Mouse (Mus musculus) retina, postnatal 1 day (tissue): ENCODE data around the gene S100a14.
A peak's percentile ranks its signal among the peaks of the same experiment; 100 is the strongest.

Experiments
- DNase-seq: peaks from one replicate; pipeline ENCODE4 v3.0.0-alpha.2; 2012

The S100a14 gene

DNA sequence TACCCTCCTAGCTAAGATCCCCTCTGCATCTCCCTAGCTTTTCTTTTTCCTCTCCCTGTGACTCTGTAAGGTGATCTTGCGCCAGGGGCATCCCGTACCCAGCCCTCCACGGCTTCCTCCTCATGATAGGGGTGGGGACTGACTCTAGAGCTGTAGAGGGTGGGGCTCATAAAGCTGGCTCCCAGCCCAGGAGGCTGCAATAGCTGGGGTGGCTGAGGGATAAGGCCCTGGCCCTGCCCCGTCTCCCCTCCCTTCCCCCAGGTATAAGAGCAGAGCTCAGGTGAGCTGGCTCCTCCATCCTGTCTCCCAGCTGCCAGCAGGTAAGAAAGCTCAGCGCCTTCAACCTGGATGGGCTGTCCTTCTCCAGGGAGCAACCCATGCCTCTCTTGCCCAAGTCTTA, at the start of gene S100a14:
Gene S100a14 (plus strand): TSS at position 277 of the 400 bp plus-strand sequence.
- DNase-seq = no peak

DNA sequence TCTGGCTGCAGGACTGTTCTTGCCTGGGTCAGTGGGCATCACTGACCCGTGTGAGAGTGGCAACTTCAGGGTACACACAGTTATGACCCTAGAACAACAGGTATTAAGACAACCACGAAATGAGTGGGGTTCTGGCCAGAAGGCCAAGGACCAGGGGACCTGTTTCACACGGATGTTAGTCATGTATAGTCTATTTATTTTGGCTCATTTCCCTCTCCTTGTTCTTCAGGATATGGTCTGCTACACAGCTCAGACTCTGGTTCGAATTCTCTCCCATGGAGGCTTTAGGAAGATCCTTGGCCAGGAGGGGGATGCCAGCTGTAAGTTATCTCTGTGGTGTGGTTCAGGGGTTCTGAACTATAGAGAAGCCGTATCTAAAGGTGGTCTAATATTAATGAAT, 39.7 kb upstream of the S100a14 start:
- DNase-seq = no peak

DNA sequence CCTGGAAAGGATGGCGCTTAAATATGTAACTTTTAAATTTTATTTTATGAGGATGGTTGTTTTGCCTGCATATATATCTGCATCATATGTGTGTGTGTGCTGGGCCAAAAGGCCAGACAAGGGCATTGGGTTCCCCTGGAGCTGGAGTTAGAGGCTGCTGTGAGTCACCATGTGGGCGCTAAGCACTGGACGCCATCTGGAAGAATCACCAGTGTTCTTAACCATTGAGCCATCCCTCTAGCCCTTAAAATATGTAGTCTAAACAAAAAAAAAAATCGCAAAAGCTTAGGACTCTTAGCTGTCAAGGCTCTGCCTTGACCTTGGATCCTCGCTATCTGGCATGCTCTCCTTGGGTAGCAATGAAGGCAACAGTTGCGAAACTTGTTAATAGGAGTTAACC, 38.1 kb upstream of the S100a14 start:
- no peak for DNase-seq

DNA sequence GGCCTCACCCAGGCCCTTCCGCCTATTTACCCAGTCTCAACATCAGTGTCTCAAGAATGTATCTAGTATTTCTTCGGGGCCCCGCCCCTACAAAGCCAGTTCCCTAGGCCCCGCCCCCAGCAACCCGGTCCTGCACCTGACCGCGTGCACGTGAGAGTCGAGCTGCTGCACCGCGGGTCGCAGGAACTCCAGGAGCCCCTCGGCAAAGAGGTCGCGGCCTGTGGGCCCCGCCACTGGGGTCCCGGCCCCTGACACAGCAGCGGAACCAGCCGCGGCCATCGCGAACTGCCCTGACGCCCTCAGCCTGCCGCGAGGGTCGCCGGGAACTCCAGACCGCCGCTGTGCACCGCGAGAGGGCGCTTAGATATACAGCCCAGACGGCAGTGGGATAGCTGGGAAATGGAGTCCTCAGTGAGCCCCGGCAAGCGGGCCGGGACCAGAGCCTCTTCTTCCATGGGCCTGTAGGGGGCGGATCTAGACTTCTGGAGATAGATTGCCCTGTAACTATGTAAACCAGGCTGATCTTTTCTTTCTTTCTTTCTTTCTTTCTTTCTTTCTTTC, 35.9 kb upstream of the S100a14 start, which contains the start of gene Snapin:
Gene Snapin (minus strand): TSS at position 338 of the 561 bp plus-strand sequence.
- peak; percentile 97 for DNase-seq

DNA sequence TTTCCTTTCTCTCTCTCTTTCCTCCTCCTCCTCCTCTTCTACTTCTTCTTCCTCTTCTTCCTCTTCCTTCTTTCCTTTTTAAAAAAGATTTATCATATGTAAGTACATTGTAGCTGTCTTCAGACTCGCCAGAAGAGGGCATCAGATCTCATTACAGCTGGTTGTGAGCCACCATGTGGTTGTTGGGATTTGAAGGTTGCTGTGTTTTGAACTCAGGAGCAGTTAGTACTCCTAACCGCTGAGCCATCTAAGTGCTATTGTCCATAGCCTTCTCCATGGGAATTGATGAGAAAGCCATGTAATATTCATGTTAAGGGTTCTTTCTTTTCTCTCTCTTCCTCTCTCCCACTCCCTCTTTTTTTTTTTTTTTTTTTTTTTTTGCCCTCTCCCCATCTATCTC, 35.3 kb upstream of the S100a14 start:
- peak; percentile 53 for DNase-seq

DNA sequence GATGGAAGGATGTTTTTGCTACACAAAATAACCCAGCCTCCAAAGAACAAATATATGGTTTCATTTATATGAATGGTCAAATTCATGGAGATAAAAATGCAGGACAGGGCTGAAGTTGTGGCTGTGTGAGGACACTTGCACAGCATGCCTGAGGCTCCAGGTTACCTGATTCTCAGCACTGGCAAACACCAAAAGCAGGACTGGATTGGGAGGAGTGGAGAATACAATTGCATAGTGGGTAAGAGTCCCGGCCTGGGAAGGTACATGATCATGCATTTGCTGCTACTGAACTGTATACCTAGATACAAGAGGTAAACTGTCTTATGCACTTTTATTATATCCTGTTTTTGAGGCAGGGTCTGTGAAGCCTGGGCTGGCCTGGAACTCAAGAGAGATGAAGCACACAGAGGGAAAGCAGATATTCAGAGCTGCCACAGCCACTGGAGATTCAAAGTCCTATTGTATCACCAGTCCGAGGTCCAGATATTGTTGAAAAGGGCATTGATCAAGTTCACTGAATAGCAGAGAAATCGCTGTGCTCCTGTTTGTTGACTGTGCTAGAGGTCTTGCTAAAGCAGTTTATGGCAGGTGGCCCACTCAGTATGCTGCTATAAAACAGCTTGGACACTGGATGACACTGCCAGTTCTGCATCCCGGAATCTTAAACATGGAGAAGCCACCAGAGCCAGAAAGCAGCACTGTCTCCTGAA, 32.7 kb upstream of the S100a14 start:
- peak; percentile 48 for DNase-seq

DNA sequence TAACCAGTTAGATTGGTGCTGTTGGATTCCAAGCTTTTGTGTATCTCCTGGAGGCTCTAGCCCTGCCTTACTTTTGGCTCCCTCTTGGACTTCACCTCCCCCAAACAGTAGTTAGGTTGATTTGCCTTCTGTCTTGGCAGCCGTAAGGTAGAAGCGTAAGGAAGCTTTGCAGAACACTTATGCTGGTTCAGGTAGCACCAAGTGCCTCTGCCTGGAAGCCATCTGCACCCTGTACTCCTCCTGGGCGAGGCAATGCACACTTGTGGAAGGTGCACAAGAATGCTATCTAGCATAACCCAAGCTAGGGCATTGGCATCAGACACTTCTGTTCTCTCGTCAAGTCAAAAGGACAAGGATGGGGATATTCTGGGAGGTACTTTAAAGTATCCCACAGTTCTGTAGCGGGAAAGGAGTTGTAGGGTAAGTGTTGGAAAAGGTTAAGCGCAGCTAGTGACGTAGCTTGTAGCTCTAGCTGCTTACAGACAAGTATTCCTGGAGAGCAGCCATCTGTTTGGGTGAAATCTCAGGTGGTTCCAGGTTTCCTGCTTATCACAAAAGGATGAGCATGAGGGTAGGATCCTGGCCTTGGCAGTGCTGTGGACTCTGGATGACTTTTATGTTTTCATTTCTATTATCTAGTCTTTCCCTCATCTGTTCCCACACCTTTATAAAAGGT, 30.7 kb upstream of the S100a14 start:
- DNase-seq = no peak

DNA sequence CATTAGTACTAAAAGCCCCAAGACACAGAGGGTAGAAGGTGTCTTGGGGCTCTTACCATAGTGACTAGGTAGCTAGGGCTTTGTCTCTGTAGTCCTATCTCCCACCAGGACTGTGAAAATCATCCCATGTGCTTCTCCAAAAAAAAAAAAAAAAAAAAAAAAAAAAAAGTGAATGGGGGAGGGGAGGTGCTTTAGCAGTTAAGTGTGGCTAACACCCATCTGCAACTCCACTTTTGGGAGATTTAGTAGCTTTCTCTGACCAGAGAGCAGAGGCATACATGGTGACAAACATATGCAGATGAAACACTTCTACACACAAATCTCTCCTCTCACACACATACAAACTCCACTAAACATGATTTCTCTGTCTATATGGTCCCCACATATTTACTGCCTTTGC, 29.1 kb upstream of the S100a14 start:
- no peak for DNase-seq

DNA sequence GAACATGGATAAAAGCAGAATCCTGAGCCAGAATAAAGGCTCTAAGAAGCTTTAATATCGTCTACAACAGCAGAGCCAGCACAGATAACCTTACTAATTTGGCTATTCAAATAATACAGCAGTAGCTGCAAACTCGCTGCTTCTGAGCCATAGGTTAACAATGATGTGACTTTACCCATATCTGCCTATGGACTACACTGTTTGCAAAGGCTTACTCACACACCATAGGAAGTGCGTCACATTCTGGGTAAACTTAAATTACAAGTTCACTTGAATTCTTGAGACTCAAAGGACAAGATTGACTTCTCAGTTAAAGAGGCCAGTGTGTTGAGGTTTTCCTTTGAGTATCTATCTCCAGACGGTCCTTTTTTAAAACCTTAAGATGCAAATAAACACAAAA, 23.2 kb upstream of the S100a14 start:
- DNase-seq = no peak

DNA sequence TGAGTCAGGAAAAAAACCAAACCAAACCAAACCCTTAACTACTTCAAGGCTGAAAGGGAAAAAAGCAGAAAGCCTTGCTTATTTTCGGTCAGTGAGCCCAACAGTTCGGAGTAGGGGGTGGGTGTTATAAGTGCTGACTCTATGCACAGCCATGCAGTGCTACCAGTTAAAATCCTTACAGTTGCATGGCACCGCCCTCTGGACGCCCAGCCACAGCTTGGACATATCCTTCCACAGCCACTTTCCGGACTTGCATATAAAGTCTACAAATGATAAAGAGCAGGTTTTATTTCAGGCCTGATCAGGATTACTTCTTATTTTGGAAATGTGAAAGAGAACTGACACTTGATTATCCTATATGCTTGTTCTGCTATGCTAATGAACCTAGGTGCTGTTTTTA, 21.4 kb upstream of the S100a14 start:
- DNase-seq = no peak

DNA sequence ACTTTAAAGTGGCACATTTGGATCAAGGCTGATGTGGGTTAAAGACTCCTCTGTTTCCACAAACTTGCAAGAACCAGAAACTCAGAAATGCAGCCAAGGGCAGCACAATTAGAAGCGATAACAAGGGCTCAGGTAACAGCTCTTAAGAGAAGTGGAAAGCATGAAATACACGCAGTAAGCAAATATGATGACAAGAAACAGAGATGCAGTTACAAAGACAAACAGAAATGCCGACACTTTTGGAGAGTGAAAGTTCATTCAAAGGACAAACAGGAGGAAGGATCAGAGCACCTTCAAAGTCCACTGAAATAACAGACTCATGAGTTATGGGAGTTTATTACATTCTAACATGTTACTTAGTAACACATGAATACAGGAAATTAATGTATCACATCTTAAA, 20.3 kb upstream of the S100a14 start:
- DNase-seq = no peak

DNA sequence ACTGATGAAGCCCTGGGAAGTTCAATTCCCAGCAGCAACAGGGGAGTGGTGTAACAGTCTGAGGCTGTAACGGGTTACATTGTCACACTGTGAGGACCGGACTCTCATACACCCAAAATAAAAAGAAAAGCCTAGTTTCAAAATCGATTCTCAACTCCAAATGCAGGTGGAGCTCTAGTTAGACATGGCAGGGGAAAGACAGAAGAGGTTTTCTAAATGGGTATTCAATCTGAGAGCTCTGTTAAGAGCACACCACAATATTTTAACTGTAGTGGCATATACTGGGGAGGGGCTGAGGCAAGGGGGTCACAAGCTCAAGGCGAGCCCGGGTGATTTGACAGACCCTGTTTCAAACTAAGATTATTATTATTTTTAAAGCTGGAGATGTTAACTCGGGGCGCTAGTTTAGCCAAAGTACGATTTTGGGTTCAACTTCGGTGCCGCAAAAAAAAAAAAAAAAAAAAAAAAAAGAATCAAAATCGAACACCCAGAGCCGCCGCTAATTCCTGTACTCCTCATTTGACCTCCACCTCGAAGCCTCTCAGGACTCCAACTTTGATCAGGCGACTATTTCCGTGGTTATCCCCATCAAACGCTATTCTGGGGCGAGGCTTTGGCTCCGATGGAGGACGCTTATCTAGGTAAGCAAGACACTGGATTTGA, 18.2 kb upstream of the S100a14 start:
- no peak for DNase-seq

DNA sequence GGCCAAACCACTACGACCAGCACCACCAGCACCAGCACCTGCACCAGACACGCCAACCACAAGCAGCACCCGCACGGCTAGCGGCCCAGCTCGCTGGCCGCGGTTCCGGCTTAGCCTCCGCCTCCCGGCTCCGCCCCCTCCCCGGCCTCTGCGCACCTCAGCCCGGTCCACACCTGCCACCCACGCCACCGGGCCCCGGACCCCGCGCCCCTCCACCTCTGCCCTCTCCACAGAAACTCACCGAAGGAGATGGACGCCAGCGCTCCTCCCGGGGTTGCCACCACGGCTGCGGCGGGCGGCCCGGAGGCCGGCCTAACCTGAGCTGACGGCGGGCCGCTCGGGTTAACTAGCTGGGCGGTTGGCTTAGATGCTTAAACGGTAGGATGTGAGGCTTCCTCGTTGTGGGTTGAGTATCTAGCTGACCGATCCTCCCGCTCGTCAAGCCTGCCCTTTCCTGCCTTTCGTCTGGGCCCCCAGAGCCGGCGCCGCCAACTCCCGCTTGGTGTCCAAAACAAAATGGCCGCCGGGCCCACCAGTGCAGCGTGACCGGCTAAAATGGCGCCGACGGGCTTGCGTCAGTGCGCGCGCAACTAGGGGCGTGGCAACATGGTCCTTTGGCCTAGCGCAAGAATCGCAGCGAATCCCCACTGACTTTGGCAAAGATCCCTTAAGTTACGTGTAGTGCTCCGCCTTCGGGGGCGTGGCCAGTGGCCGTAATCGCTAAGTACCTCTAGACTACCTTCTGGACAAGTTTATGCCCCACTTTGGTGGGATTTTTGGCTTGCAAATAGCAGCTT, 17.5 kb upstream of the S100a14 start, which contains the start of gene Chtop:
Gene Chtop (minus strand): TSS at position 549 of the 797 bp plus-strand sequence.
- DNase-seq = peak; percentile 99

DNA sequence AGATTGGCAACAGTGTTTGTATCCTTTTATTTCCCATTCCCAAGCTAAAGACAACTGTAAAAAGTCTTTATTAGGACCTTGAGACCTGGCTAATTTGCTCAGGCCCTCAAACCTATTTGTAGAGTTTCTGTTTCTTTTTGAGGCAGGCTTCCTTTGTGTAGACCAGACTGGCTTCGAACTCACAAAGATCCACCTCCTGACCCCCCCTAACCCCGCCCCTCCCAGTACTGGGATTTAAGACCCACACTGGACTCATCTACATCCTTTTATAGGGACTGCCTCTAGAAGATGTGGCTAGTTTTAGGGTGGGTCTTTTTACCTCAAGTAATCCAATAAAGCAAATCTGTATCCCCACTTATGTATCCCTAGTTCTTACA, 16.9 kb upstream of the S100a14 start:
- DNase-seq = no peak

DNA sequence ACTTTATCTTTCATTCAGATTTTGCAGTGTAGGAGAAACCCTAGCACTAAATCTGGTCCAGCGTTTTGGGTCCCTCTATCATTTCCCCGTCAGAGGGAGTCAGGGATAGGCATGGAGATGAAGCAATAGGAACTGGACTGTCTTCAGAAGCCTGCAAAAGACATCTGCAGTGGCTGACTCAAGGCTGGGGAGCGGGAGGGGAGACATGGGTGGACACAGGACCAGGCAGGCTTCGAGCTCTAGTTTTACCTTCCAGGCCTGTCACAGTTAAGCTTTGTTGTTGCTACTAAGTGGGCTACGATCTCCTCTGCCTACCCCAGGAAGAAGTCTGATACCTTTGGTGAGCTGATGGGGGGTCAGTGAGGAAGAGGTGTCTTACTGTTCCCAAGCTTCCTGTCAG, 14.4 kb upstream of the S100a14 start:
- DNase-seq = no peak

DNA sequence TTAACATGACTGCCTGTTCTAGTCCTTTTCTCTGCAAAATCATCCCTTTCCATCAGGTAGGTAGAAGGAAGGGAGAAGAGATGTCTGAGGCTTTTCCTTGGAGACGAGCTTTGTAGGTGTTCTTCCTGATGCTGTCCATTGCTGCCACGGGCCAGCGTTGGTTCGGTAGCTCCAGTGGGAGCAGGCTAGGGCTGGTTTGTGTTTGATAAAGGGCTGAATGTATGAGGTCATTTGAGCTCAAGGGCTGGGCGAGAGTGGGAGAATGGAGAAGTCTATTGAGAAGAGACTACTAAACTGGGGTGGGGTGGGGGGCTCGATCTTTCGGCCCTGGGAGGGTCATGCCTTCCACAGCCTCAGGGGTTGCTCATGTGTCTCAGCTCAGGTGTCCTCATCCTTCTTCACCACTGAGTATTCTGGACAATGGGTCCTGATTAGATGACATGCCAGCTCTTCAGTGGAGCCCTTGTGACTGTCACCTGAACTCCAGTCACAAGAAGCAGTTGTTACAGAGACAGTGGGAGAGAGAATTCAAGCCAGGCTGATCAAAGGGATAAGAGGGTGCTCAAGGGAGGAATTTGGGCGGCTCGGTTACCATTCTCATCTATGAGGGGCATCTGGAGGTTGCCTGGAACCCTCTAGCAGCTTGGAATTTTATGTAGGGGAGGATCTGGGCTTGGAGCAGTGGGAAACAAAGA, 13.6 kb upstream of the S100a14 start:
- no peak for DNase-seq

DNA sequence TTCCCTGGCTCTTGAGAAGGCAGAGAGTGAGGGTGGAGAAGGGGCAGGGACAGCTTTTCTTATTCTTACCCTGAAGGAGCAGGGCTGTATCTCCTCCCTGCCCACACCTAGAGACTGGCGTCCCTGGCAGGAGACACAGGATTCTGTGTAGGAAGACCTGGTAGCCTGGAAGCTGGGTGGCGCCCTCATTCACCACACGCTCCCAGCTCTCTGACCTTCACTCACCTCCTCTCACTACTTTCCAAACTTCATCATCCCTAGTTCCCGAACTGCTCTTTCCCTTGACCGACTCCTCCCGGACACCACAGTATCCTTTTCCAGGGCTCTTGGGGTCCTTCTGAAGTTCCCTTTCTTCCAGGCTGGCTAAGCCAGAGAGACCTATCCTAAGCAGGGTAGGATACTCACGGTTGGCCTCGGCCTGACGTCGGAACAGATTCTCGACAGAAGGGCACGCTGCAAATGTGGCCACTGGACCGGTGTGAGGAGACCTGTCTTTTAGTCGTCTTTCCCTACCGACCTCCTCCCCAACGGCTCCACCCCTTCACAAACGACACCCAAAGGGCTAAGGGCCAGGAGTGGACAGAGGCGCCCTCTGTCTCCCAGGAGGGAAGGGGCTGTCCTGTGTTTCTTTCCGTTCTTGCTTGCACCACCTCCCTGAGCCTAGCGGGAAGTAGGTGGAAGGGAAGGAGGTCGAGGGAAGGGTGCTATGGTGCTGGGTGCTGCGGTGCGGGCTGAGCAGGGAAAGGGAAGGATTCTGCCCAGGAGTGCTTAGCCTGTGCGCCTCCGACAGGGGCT, 12.7 kb upstream of the S100a14 start, which contains the start of the genes S100a1 and S100a13:
Gene S100a1 (minus strand): TSS at position 597 of the 795 bp plus-strand sequence.
Gene S100a13 (plus strand): TSS at position 640 of the 795 bp plus-strand sequence.
- peak; percentile 72 for DNase-seq

DNA sequence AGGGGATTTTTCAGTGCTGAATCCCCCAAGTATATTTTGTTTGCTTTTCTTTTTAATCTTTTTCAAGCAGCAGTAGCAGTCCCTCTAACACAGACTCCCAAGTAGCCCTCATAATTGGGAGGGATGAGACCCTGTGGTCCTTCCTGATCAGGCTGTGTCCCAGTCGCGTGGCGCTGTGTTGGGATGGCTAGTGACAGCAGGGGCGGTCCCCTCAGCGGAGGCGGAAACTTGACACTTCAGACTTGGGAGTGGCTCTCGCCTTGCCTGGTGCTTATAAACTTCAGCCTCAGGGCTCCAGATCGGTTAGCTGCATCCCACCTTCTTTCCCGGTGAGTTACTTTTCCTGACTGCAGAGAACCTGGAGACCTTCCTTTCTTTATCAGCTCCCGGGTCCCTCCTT, 12.0 kb upstream of the S100a14 start:
- DNase-seq = peak; percentile 68

DNA sequence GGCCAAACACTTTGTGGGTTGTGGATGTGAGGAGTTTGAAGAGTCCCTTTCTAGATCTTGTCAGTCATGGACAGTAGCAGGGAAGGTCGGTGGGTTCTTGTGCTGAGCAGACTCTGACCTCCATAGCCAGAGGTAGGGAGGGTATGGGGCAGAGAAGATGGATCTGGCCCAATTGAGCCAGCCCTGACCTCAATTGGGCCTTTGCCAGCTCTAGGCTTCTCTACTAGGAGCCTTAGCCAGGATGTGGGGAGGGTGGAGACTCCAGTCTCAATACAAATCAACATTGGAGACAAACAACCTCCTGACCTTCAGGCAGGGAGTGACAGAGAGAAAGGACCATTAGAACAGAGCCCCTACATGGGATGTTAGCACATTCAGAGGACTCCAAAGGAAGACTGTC, 11.4 kb upstream of the S100a14 start:
- no peak for DNase-seq

DNA sequence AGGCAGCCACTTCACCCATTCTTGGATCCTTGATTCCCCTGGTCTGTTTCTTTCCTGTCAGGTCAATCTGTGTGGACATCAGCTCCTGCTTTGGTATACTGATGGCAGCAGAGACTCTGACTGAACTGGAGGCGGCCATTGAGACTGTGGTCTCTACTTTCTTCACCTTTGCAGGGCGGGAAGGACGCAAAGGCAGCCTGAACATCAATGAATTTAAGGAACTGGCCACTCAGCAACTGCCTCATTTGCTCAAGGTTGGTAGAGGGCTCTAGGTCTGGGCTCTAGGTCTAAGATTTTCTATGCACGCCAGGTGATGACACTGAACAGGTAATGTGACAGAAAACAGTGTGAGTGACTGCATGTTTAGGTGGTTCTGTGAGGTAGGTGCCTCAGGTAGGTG, 10.9 kb upstream of the S100a14 start:
- no peak for DNase-seq

DNA sequence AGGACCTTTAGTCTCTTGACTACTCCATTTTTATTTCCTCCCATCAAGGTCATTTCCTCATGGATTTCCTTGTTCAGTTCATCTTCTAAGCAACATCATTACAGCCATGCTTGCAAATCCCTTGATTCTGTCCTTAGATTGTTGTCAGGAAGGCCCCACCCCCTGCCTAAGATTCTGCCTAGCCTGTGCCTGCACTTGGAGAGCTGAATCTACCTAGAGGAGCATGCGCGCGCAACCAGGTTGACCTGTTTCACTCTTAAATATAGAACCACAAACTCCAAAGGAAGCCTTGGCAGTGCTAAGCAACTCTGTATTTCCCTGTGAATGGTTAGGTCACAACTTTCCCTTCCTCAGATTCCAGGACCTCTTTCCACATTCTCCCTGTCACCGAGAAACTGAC, 8.9 kb upstream of the S100a14 start:
- DNase-seq = no peak
